Mouse (Mus musculus): ENCODE measurements around the gene Mn1.

- TF ChIP-seq POLR2A (IDR thresholded peaks at IDR 0.05; ENCODE audit: extremely low read depth, insufficient read depth, low read length), result no peak
- TF ChIP-seq CTCF (IDR thresholded peaks at IDR 0.05; ENCODE audit: low read depth, low read length), result no peak
Measured at GRCm38 (mm10) chr5:111449700-111450099, 32.5 kb downstream of the Mn1 start.
